ENCODE assay signal across 10 mouse cellular contexts in the genomic region with DNA sequence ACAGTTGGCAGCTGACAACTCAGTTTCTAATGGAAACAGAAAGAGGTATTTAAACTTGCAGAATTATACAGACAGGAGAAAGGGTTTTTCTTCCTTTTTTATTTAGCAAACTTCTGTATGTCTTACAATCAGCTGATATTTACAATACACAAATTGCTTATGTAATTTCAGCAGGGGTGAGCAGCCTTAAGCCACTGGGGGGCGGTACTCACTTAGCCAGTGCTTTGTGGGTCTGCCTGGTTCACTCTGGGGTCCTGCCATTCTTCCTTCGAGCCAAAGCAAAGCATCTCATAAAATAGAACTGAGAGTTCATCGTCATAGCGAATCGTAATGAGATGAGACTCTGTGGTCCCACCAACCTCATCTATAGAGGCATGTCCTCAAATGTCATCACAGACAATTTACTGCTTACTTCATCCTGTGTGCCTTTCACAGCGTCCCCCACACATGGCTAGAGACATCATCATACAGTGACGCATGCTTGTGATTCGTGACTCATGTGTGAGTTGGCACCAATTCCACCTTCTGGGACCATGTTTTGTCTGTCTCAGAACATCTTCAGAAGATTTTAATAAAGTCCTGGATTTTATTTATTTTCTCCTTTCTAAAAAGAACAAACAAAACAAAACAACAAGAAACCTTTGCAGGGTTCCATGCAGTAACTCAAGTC. TPM values are rescaled to one million over a fixed set of nuclear protein-coding genes. Genes with fewer than 3 reads are reported as not detected.
A peak's percentile ranks its signal among the peaks of the same experiment; 100 is the strongest.
DNase-seq lines count a peak whose midpoint lies in the region; ATAC-seq and TF ChIP-seq lines count a peak whose summit lies in the region.
"Had no signal": no experiment of that assay in that cellular context is flagged by ENCODE, and none has a peak within 500 bp of the region (broad histone marks: within the 10 kb centered on the region; RNA-seq: fewer than 3 reads in every experiment).

No protein-coding gene starts in this region.

- TF ChIP-seq CTCF in intestine, postnatal 0 days (IDR thresholded peaks at IDR 0.05; ENCODE audit: low read depth), result peak; percentile 34
- TF ChIP-seq CTCF in ES-Bruce4 (IDR thresholded peaks at IDR 0.05; ENCODE audit: low read depth, low read length), result peak; percentile 54

- TF ChIP-seq POLR2A in ES-Bruce4 (IDR thresholded peaks at IDR 0.05; ENCODE audit: insufficient read depth, low read length), result no peak

- H3K4me3 ChIP-seq in intestine, postnatal 0 days (ENCODE audit: low read depth, low read length), result no peak overlapping the region
- no peak overlapping the region for H3K4me3 ChIP-seq in intestine, embryonic 15.5 days (replicated peaks)
- no peak overlapping the region for H3K4me3 ChIP-seq in ES-Bruce4 (ENCODE audit: low read depth, low read length)
- H3K4me3 ChIP-seq: embryonic facial prominence, embryonic 12.5 days; hindbrain, embryonic 15.5 days had no signal

- no peaks in the 10 kb centered on the region for H3K36me3 ChIP-seq in intestine, postnatal 0 days (ENCODE audit: control insufficient read depth, insufficient read depth)
- H3K36me3 ChIP-seq in intestine, embryonic 15.5 days, result no peaks in the 10 kb centered on the region
- H3K36me3 ChIP-seq in ES-Bruce4 (ENCODE audit: control insufficient read depth, insufficient read depth, low read length, poor library complexity, severe bottlenecking), result no peaks in the 10 kb centered on the region
- H3K36me3 ChIP-seq: embryonic facial prominence, embryonic 12.5 days; hindbrain, embryonic 15.5 days had no signal

- no peaks in the 10 kb centered on the region for H3K9me3 ChIP-seq in intestine, postnatal 0 days (ENCODE audit: control insufficient read depth)
- H3K9me3 ChIP-seq in intestine, embryonic 15.5 days, result no peaks in the 10 kb centered on the region
- no peaks in the 10 kb centered on the region for H3K9me3 ChIP-seq in ES-Bruce4 (replicated peaks; ENCODE audit: control insufficient read depth, insufficient read depth, low read length, poor library complexity, severe bottlenecking)
- H3K9me3 ChIP-seq: embryonic facial prominence, embryonic 12.5 days; hindbrain, embryonic 15.5 days had no signal

- no peak overlapping the region for H3K9ac ChIP-seq in intestine, postnatal 0 days (ENCODE audit: low read depth, low read length)
- H3K9ac ChIP-seq in intestine, embryonic 15.5 days, result no peak overlapping the region
- H3K9ac ChIP-seq in ES-Bruce4 (ENCODE audit: low read depth, poor library complexity, severe bottlenecking), result no peak overlapping the region
- H3K9ac ChIP-seq: embryonic facial prominence, embryonic 12.5 days; hindbrain, embryonic 15.5 days had no signal

- H3K27ac ChIP-seq in intestine, postnatal 0 days (ENCODE audit: low read depth, low read length), result no peak overlapping the region
- H3K27ac ChIP-seq in intestine, embryonic 15.5 days, result no peak overlapping the region
- no peak overlapping the region for H3K27ac ChIP-seq in ES-Bruce4 (ENCODE audit: insufficient read depth, low read length)
- H3K27ac ChIP-seq: embryonic facial prominence, embryonic 12.5 days; hindbrain, embryonic 15.5 days had no signal

- TF ChIP-seq EP300 in ES-Bruce4 (IDR thresholded peaks at IDR 0.05; ENCODE audit: insufficient read depth, low read depth, low read length), result no peak

- no peak overlapping the region for H3K4me2 ChIP-seq in intestine, postnatal 0 days (replicated peaks; ENCODE audit: low read depth)
- no peak overlapping the region for H3K4me2 ChIP-seq in intestine, embryonic 15.5 days (replicated peaks)
- H3K4me2 ChIP-seq: embryonic facial prominence, embryonic 12.5 days; hindbrain, embryonic 15.5 days had no signal

- no peak for ATAC-seq in intestine, postnatal 0 days
- ATAC-seq in intestine, embryonic 15.5 days, result no peak

- no peaks in the 10 kb centered on the region for H3K27me3 ChIP-seq in intestine, postnatal 0 days (replicated peaks; ENCODE audit: control insufficient read depth, insufficient read depth, low read length)
- no peaks in the 10 kb centered on the region for H3K27me3 ChIP-seq in intestine, embryonic 15.5 days (replicated peaks)
- H3K27me3 ChIP-seq in ES-Bruce4 (ENCODE audit: control insufficient read depth, insufficient read depth, low read length, poor library complexity, severe bottlenecking), result no peaks in the 10 kb centered on the region
- H3K27me3 ChIP-seq: embryonic facial prominence, embryonic 12.5 days; hindbrain, embryonic 15.5 days had no signal

- WGBS in intestine, postnatal 0 days, result 72% methylated on average over 8 of the region's 8 CpGs
- WGBS in intestine, embryonic 15.5 days, result 76% methylated on average over 8 of the region's 8 CpGs

- no peaks in the 10 kb centered on the region for H3K4me1 ChIP-seq in intestine, postnatal 0 days (replicated peaks; ENCODE audit: control insufficient read depth, insufficient read depth, low read length)
- no peaks in the 10 kb centered on the region for H3K4me1 ChIP-seq in intestine, embryonic 15.5 days (replicated peaks)
- no peaks in the 10 kb centered on the region for H3K4me1 ChIP-seq in ES-Bruce4 (ENCODE audit: control insufficient read depth, insufficient read depth, low read length)
- H3K4me1 ChIP-seq: embryonic facial prominence, embryonic 12.5 days; hindbrain, embryonic 15.5 days had no signal

- DNase-seq in 3134 (ENCODE audit: extremely low read depth, insufficient read length, low spot score), result peak; percentile 14
- peak; percentile 32 for DNase-seq in embryo, embryonic 11 days
- DNase-seq in spleen, adult 18-20 months, result no peak
- no peak for DNase-seq in spleen, postnatal 14 days (ENCODE audit: low spot score in 2 of 2)
- DNase-seq in thymus, postnatal 25 days, result no peak

RNA-seq across cellular contexts. Expression of a gene that starts 27.0 kb away (rescaled TPM):
- 0.29 and 0.51 TPM in 2 replicates for polyA plus RNA-seq in intestine, postnatal 0 days (2015; fragmentation: Nextera tagmentation; extraction: Ambion mirVana)
- 0.38 and 0.41 TPM in 2 replicates for polyA plus RNA-seq in intestine, embryonic 15.5 days (2015; fragmentation: Nextera tagmentation; extraction: Ambion mirVana)
- polyA plus RNA-seq in ES-Bruce4 (2011; ENCODE audit: insufficient read depth, insufficient read length, low read depth, missing spikeins), result not detected in 2 replicates

Comparison
In these comparisons a context has a peak if more than half of its experiments do, and no peak if none do; other contexts are left out.
1. DNase-seq: peak in 3134 (single experiment) and embryo, embryonic 11 days (single experiment); none in spleen, adult 18-20 months (0 of 2), spleen, postnatal 14 days (0 of 2) and thymus, postnatal 25 days (single experiment).